Mouse (Mus musculus): ENCODE results near the gene Idh3a.
"Not testable (repeated sequence)": the region's sequence is repeated elsewhere in the genome, so short reads cannot be mapped to it uniquely, and the experiment has no call there.

Idh3a gene

GRCm38 (mm10) chr9:54587863-54588262 is 1.7 kb downstream of the Idh3a start:
- DNase-seq (ENCODE audit: low spot score), result no peak

- not testable (repeated sequence) for DNase-seq (ENCODE audit: low spot score)
Measured at GRCm38 (mm10) chr9:54593652-54594051, 7.5 kb downstream of the Idh3a start.

- peak; percentile 46 for DNase-seq (ENCODE audit: low spot score)
Measured at GRCm38 (mm10) chr9:54596752-54597465, 10.8 kb downstream of the Idh3a start.

GRCm38 (mm10) chr9:54602386-54602785 is 16.3 kb downstream of the Idh3a start:
- DNase-seq (ENCODE audit: low spot score), result no peak

GRCm38 (mm10) chr9:54602916-54603315 is 16.8 kb downstream of the Idh3a start:
- DNase-seq (ENCODE audit: low spot score), result no peak

GRCm38 (mm10) chr9:54604131-54604654 is 18.1 kb downstream of the Idh3a start:
- no peak for DNase-seq (ENCODE audit: low spot score)

- DNase-seq (ENCODE audit: low spot score), result peak; percentile 67
Measured at GRCm38 (mm10) chr9:54604886-54605285, 18.8 kb downstream of the Idh3a start.

GRCm38 (mm10) chr9:54612781-54613191 is 26.7 kb downstream of the Idh3a start:
- no peak for DNase-seq (ENCODE audit: low spot score)

GRCm38 (mm10) chr9:54614182-54614850 is 28.2 kb downstream of the Idh3a start:
- peak; percentile 50 for DNase-seq (ENCODE audit: low spot score)

GRCm38 (mm10) chr9:54627240-54627639 is 41.1 kb downstream of the Idh3a start:
- DNase-seq (ENCODE audit: low spot score), result no peak

GRCm38 (mm10) chr9:54628752-54629151 is 42.6 kb downstream of the Idh3a start:
- no peak for DNase-seq (ENCODE audit: low spot score)

- DNase-seq (ENCODE audit: low spot score), result no peak
Measured at GRCm38 (mm10) chr9:54629613-54630261, 43.6 kb downstream of the Idh3a start.

- DNase-seq (ENCODE audit: low spot score), result no peak
Measured at GRCm38 (mm10) chr9:54630905-54631304, 44.8 kb downstream of the Idh3a start.

GRCm38 (mm10) chr9:54633401-54633800 is 47.3 kb downstream of the Idh3a start:
- no peak for DNase-seq (ENCODE audit: low spot score)

- DNase-seq (ENCODE audit: low spot score), result no peak
Measured at GRCm38 (mm10) chr9:54637510-54638314, 51.6 kb downstream of the Idh3a start.

GRCm38 (mm10) chr9:54639192-54639591 is 53.1 kb downstream of the Idh3a start:
- DNase-seq (ENCODE audit: low spot score), result no peak

GRCm38 (mm10) chr9:54641548-54641947 is 55.4 kb downstream of the Idh3a start:
- DNase-seq (ENCODE audit: low spot score), result no peak

GRCm38 (mm10) chr9:54642149-54642548 is 56.0 kb downstream of the Idh3a start:
- DNase-seq (ENCODE audit: low spot score), result no peak

- DNase-seq (ENCODE audit: low spot score), result peak; percentile 19
Measured at GRCm38 (mm10) chr9:54642556-54642955, 56.4 kb downstream of the Idh3a start.

- DNase-seq (ENCODE audit: low spot score), result no peak
Measured at GRCm38 (mm10) chr9:54643179-54643578, 57.0 kb downstream of the Idh3a start.

- DNase-seq (ENCODE audit: low spot score), result no peak
Measured at GRCm38 (mm10) chr9:54645530-54645929, 59.4 kb downstream of the Idh3a start.

- no peak for DNase-seq (ENCODE audit: low spot score)
Measured at GRCm38 (mm10) chr9:54646252-54646651, 60.1 kb downstream of the Idh3a start.

All from lung, postnatal 25 days (tissue).